Mouse (Mus musculus) left cerebral cortex, adult 9 months (tissue): ENCODE measurements around the gene Gtpbp8.

Source experiments
- DNase-seq, 2 experiments: peaks; one replicate each; pipeline ENCODE4 v3.0.0; 2022; ENCODE audit warnings: low spot score in 2 of 2

The Gtpbp8 gene

DNA sequence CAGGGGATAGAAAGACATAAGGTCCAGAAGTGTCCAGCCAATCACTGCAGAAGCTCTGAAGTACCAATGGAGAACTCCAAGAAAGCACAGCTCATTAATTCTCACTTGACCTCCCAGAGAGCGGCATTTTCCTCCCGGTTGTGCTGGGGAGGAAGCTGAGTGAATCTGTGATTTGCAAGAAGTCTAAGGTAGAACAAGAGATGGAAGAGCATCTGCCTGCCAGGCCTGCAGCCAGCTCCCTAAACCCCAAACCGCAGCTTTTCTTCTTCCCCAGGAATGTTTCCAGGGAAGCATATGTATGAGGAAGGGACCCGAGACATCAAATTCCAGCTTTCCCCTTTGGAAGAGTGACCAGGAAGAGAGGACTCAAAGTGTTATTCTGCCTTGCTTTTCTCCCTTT, 57.7 kb downstream of the Gtpbp8 start:
- DNase-seq = no peak

DNA sequence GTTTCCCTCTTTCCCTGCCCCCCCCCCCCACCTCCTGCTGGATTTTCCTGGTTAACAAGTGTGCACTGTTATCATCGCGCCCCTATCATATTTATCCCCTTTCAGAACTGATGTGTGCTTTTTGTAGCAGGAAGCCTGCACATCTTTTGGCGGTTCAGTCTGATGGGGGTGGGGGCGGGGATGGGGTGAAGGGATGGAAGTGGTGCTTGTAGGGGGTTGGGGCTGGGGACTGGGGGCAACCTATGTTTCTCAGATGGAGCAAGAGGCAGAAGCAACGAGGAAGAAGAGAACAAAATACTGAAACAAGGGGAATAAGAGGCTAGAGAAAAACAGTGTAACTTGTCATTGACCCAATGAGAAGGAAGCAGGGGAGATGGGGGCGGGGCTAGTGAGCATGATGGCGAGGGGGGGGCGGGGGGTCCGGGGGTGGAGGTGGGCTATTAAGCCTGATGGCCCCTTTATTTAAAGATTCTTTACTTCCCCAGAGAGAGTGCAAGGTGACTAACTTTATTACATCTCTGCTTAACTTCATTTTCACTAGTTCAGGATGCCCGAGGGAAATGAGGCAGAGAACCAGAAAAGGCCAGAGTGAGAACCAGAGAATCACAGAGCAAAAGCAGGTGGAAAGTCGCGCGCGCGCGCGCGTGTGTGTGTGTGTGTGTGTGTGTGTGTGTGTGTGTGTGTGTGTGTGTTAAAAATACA, 58.3 kb downstream of the Gtpbp8 start:
- DNase-seq = no peak

DNA sequence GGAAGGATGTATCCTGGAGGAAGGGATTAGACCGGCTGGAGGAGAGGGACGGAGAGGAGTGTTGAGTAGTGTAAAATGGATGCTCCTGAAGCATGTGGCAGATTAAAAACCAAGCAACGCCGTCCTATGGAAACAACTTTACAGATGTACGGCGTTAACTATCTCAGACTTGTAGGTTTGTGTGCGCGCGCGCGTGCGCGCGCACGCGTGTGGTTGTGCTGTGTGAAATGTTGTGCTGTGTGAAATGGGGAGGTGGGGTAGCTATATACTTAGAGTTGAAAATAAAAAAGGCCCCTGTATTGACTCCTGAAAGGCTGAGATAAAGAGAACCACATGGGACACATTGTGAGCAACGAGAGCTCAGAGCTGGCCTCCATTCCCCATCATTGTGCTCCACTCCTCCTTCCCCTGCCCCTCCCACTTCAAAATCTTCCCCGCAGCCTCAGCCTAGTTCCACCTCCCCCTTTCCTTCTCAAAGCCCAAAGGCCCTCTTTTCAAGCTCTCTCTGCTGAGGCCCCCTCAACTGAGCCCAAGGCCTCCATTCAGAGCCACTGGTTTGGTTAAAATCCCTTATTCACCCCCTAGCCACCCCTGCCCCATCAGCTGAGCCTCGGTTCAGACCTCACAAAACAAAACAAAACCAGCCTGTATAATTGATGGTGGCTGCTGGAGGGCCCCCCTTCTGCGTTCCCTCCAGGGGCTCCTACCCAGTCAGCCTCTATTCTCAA, 59.0 kb downstream of the Gtpbp8 start:
- no peak for DNase-seq
